Mouse (Mus musculus): ENCODE measurements around the gene Bpgm.

Bpgm gene

DNA sequence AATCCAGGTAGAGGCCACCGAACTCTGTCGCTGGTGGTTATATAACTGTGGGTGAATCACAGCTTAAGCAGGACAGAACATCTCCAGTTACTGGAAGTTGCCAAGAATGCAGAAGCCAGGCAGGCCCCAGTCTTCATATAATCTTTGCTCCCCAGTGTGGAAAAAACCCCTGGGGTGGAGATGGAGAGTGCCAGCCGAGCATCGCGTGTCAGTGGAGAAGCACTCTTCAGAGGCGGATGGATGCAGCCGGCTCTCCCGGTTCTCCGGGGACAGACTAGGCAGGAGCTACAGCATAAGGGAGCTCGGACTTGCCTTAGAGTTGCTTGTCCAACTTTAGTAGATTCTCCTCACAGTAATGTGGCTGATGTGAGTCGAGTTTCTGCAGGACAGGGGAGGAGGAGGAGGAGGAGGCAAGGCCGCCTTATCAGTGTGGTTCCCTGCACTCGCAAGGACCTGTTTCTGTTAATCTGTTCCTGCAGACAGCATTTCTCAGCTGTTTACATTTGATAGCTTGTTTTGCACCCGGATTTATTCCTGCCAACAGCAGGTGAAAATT lies 10.1 kb downstream of the Bpgm start:
- DNase-seq: no peak

- DNase-seq: no peak
These were observed 17.5 kb downstream of the Bpgm start for GRCm38 (mm10) chr6:34493327-34494095.

DNA sequence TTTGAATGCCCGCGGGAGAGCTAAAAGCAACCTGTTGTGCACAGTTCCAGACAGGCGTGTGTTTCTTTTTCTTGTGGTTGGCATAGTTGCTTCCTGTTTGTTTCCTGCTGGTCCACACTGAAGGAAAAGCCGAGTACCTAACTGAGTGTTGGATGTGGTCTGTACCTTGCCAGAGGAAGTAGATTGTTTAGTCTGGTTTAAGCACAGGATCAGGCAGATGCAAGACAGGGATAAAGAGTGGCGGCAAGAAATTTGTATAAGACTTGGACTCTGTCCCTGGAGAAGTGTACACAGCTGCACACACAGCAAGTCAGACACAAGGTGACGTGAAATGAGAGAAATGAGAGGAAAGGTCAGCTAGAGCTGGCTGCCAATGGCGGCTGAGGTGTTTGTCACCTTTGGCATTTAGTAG lies 19.1 kb downstream of the Bpgm start:
- DNase-seq: no peak

GRCm38 (mm10) chr6:34497991-34498625 lies 22.1 kb downstream of the Bpgm start:
- DNase-seq: no peak

GRCm38 (mm10) chr6:34502291-34502690 lies 26.3 kb downstream of the Bpgm start:
- DNase-seq: no peak

GRCm38 (mm10) chr6:34505957-34506356 lies 29.9 kb downstream of the Bpgm start:
- DNase-seq: no peak

GRCm38 (mm10) chr6:34507581-34507980 lies 31.6 kb downstream of the Bpgm start:
- DNase-seq: no peak

- no peak for DNase-seq
These were observed 32.0 kb downstream of the Bpgm start for GRCm38 (mm10) chr6:34508016-34508415.

- DNase-seq: no peak
These were observed 34.3 kb downstream of the Bpgm start for GRCm38 (mm10) chr6:34510277-34510676.

GRCm38 (mm10) chr6:34511410-34511809 lies 35.4 kb downstream of the Bpgm start:
- DNase-seq: no peak

GRCm38 (mm10) chr6:34512741-34513140 lies 36.7 kb downstream of the Bpgm start:
- no peak for DNase-seq

GRCm38 (mm10) chr6:34514655-34515054 lies 38.6 kb downstream of the Bpgm start:
- DNase-seq: no peak

DNA sequence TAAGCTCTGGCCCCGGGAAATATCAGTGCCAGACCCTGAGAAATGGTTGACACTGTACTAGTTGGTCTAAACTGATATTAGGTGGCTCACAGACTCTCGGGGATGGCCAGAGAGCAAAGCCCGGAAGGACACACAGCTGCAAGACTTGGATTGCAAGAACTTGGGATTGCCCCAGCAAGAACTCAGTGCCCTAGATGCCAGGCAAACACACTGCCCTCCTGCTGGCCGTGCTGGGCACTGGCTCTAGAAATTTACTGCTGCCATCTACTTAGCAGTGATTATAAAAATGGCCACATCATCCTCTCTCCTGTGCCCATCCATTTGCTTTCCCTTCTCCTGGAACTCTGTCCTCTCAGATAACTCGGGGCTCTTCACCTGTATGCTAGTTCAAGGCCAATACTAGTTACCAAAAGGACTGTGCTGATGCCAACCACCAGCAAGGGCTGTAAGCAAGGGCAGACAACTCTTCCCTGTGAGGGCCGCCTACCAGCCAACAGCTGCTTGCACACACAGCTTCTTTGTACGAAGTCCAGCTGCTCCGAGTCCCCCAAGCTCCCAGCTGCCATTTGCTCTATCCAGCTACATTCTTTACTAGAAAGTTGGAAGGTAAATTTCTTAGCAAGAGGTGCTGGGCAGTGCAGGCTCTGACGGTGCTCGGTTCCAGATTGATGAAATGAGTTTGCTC lies 39.2 kb downstream of the Bpgm start:
- DNase-seq: no peak

DNA sequence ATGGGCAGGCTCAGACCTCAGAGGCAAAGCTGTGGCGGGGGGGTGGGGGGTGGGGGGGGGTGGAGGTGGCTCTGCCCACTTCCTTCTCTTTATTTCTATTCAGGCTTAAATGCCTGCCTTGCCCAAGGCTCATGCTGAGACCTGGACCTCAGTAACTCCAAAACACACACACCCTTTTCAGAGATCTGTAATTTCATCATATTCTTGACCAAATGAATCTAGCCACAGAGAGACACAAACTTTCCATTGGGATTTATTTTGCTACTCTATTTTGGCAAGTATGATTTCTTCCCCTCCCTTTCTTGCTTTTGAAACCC lies 39.7 kb downstream of the Bpgm start:
- no peak for DNase-seq

DNA sequence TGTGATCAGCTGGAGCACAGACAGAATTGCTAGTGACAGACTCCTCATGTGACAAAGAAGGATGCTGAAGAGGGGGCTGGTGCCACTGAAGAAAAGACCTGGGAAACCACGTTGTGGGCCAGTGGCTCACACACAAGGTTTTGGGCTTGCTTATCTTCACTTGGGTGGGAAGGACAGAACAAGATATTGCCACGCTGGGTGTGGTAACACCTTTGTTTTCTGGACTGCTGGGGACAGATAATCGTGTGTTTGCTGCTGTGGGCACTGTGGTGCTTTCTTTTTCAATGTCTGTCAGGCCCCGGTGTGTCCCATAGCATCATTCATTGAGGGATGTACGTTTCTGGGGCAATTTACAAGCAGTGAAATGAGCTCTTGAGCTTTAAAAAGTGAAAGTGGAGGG lies 41.7 kb downstream of the Bpgm start:
- DNase-seq: no peak

- DNase-seq: no peak
These were observed 43.1 kb downstream of the Bpgm start for GRCm38 (mm10) chr6:34519087-34519486.

DNA sequence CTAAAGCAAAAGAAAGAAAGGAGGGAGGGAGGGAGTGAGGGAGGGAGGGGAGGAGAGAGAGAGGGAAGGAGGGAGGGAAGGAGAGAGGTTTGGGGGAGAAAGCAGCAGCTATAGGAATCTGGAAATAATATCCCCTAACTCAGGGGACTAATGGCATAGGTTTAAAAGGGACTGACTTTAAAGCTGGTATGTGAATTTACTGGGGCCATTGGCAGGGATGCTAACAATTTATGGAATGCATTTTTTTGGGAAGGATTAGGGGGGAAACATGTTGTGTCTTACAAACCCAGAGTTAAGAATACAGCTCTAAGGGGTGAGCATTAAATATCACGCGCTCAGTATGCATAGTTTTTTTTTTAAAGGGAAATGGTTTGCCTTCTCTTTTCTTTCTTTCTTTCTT lies 44.5 kb downstream of the Bpgm start:
- no peak for DNase-seq

GRCm38 (mm10) chr6:34520912-34521311 lies 44.9 kb downstream of the Bpgm start:
- DNase-seq: no peak

GRCm38 (mm10) chr6:34523476-34523875 lies 47.5 kb downstream of the Bpgm start:
- no peak for DNase-seq

GRCm38 (mm10) chr6:34525499-34525924 lies 49.5 kb downstream of the Bpgm start:
- no peak for DNase-seq

- no peak for DNase-seq
These were observed 49.9 kb downstream of the Bpgm start for GRCm38 (mm10) chr6:34525927-34526326.

DNA sequence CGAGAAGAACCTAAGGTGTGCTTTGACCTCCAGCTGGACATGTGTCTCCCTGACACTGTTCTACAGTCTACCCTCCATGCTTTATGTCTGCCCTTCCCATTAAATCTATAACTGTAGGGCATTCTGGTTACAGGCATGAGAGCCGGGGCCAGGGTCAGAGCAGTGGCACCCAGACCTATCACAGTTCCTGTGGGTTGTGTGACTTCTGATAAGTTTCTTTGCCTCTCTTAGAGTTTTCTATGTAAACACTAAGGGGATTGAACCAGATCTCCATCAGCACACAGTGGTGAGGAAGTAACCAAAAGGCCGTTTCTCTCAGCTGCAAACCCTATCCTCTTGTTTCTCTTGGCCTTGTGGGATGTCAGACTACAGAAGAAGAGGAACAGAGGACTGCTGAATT lies 50.4 kb downstream of the Bpgm start:
- DNase-seq: no peak

- DNase-seq: no peak
These were observed 52.1 kb downstream of the Bpgm start for GRCm38 (mm10) chr6:34528131-34528530.

GRCm38 (mm10) chr6:34529992-34530391 lies 54.0 kb downstream of the Bpgm start:
- no peak for DNase-seq
